Mouse (Mus musculus): ENCODE results near the gene 1700086D15Rik. TPM values are rescaled to one million over a fixed set of nuclear protein-coding genes. Genes with fewer than 3 reads are reported as not detected.
A peak's percentile ranks its signal among the peaks of the same experiment; 100 is the strongest.

The 1700086D15Rik gene
- polyA plus RNA-seq, 1 experiment from 2014 or later: 0.11 TPM

- Histone ChIP-seq H3K36me3 (no peaks in the 10 kb centered on the region), H3K27me3 (0 out of 2 replicates have a peak, but pooled peaks cover 3% of the 10 kb centered on the region), H3K9ac (peak within 1 kb of the TSS; percentile 80), H3K4me1 (replicated peaks) (peaks cover 18% of the 10 kb centered on the region), H3K27ac (peak within 1 kb of the TSS; percentile 26; the same call in 1 of the 2 replicates), H3K9me3 (replicated peaks) (no peaks in the 10 kb centered on the region), H3K4me3 (peak within 1 kb of the TSS; percentile 80), H3K4me2 (peak within 1 kb of the TSS; percentile 95)
- WGBS: under 1% methylated on average over 27 of the region's 27 CpGs
- ATAC-seq (replicated peaks; ENCODE audit: insufficient number of reproducible peaks, insufficient read depth, low FRiP score, low read depth): peak; percentile 86
These were observed 3.1 kb upstream of the 1700086D15Rik start, which contains the start of gene Arhgap44 for GRCm38 (mm10) chr11:65162767-65163120. Gene Arhgap44 (minus strand): TSS chr11:65162961.

- Histone ChIP-seq H3K27me3 (0 out of 2 replicates have a peak, but pooled peaks cover 3% of the 10 kb centered on the region), H3K36me3 (no peaks in the 10 kb centered on the region), H3K27ac (peak overlapping the region; percentile 26; the same call in 1 of the 2 replicates), H3K9ac (peak overlapping the region; percentile 80), H3K4me2 (peak overlapping the region; percentile 95), H3K4me1 (replicated peaks) (peaks cover 24% of the 10 kb centered on the region), H3K9me3 (replicated peaks) (no peaks in the 10 kb centered on the region), H3K4me3 (peak overlapping the region; percentile 80)
- 1% methylated on average over 49 of the region's 49 CpGs for WGBS
- ATAC-seq (replicated peaks; ENCODE audit: insufficient number of reproducible peaks, insufficient read depth, low FRiP score, low read depth): peak; percentile 56
These were observed 2.4 kb upstream of the 1700086D15Rik start for GRCm38 (mm10) chr11:65161881-65162766.

- Histone ChIP-seq H3K4me2 (peak overlapping the region; percentile 95), H3K27me3 (0 out of 2 replicates have a peak, but pooled peaks cover 3% of the 10 kb centered on the region), H3K9me3 (replicated peaks) (no peaks in the 10 kb centered on the region), H3K4me1 (replicated peaks) (peaks cover 26% of the 10 kb centered on the region), H3K4me3 (peak overlapping the region; percentile 80), H3K27ac (0 out of 2 replicates have a peak overlapping the region, but pooled peaks have one; percentile 26), H3K9ac (peak overlapping the region; percentile 80), H3K36me3 (no peaks in the 10 kb centered on the region)
- ATAC-seq (replicated peaks; ENCODE audit: insufficient number of reproducible peaks, insufficient read depth, low FRiP score, low read depth): no peak
- WGBS: 36% methylated on average over 7 of the region's 7 CpGs
These were observed 1.5 kb upstream of the 1700086D15Rik start for GRCm38 (mm10) chr11:65160991-65161880.

- H3K4me3 ChIP-seq: no peak overlapping the region
- H3K36me3 ChIP-seq: no peaks in the 10 kb centered on the region
- no peak overlapping the region for H3K27ac ChIP-seq
- H3K9ac ChIP-seq: no peak overlapping the region
- H3K9me3 ChIP-seq (replicated peaks): no peaks in the 10 kb centered on the region
- 93% methylated on average over 5 of the region's 5 CpGs for WGBS
- 0 out of 2 replicates have a peak, but pooled peaks cover 3% of the 10 kb centered on the region for H3K27me3 ChIP-seq
- peaks cover 31% of the 10 kb centered on the region for H3K4me1 ChIP-seq (replicated peaks)
- no peak overlapping the region for H3K4me2 ChIP-seq
- ATAC-seq (replicated peaks; ENCODE audit: insufficient number of reproducible peaks, insufficient read depth, low FRiP score, low read depth): no peak
These were observed 1.1 kb downstream of the 1700086D15Rik start for GRCm38 (mm10) chr11:65158658-65158990.

- no peaks in the 10 kb centered on the region for H3K36me3 ChIP-seq
- no peak overlapping the region for H3K27ac ChIP-seq
- 86% methylated on average over 20 of the region's 20 CpGs for WGBS
- no peaks in the 10 kb centered on the region for H3K9me3 ChIP-seq (replicated peaks)
- no peak overlapping the region for H3K4me2 ChIP-seq
- no peak overlapping the region for H3K4me3 ChIP-seq
- H3K27me3 ChIP-seq: no peaks in the 10 kb centered on the region
- no peak for ATAC-seq (replicated peaks; ENCODE audit: insufficient number of reproducible peaks, insufficient read depth, low FRiP score, low read depth)
- H3K4me1 ChIP-seq (replicated peaks): peaks cover 33% of the 10 kb centered on the region
- no peak overlapping the region for H3K9ac ChIP-seq
These were observed 1.6 kb downstream of the 1700086D15Rik start for GRCm38 (mm10) chr11:65157966-65158657.

GRCm38 (mm10) chr11:65153006-65153405, 6.7 kb downstream of the 1700086D15Rik start:
- no peaks in the 10 kb centered on the region for H3K9me3 ChIP-seq (replicated peaks)
- 80% methylated on average over 5 of the region's 5 CpGs for WGBS
- H3K9ac ChIP-seq: no peak overlapping the region
- no peaks in the 10 kb centered on the region for H3K36me3 ChIP-seq
- peaks cover 27% of the 10 kb centered on the region for H3K4me1 ChIP-seq (replicated peaks)
- H3K4me2 ChIP-seq: no peak overlapping the region
- no peak for ATAC-seq (replicated peaks; ENCODE audit: insufficient number of reproducible peaks, insufficient read depth, low FRiP score, low read depth)
- no peak overlapping the region for H3K4me3 ChIP-seq
- no peak overlapping the region for H3K27ac ChIP-seq
- no peaks in the 10 kb centered on the region for H3K27me3 ChIP-seq

- peaks cover 20% of the 10 kb centered on the region for H3K4me1 ChIP-seq (replicated peaks)
- ATAC-seq (replicated peaks; ENCODE audit: insufficient number of reproducible peaks, insufficient read depth, low FRiP score, low read depth): no peak
- WGBS: 63% methylated on average over 7 of the region's 7 CpGs
These were observed 11.2 kb downstream of the 1700086D15Rik start for GRCm38 (mm10) chr11:65148441-65148840.

GRCm38 (mm10) chr11:65142838-65143417, 16.8 kb downstream of the 1700086D15Rik start:
- peak overlapping the region; percentile 78 for H3K27ac ChIP-seq
- H3K4me3 ChIP-seq: no peak overlapping the region
- H3K9me3 ChIP-seq (replicated peaks): no peaks in the 10 kb centered on the region
- H3K4me2 ChIP-seq: peak overlapping the region; percentile 17
- peaks cover 31% of the 10 kb centered on the region for H3K4me1 ChIP-seq (replicated peaks)
- no peaks in the 10 kb centered on the region for H3K36me3 ChIP-seq
- 40% methylated on average over 4 of the region's 4 CpGs for WGBS
- H3K9ac ChIP-seq: no peak overlapping the region
- no peaks in the 10 kb centered on the region for H3K27me3 ChIP-seq
- ATAC-seq (replicated peaks; ENCODE audit: insufficient number of reproducible peaks, insufficient read depth, low FRiP score, low read depth): peak; percentile 56; the same call in 1 of the 2 replicates

More at GRCm38 (mm10) chr11:65148441-65148840, 11.2 kb downstream of the 1700086D15Rik start:
- no peak overlapping the region for H3K4me3 ChIP-seq
- H3K27ac ChIP-seq: no peak overlapping the region
- H3K27me3 ChIP-seq: no peaks in the 10 kb centered on the region
- H3K9me3 ChIP-seq (replicated peaks): no peaks in the 10 kb centered on the region
- no peak overlapping the region for H3K4me2 ChIP-seq
- H3K36me3 ChIP-seq: no peaks in the 10 kb centered on the region
- no peak overlapping the region for H3K9ac ChIP-seq

- Histone ChIP-seq H3K4me2 (no peak overlapping the region), H3K36me3 (no peaks in the 10 kb centered on the region), H3K9me3 (replicated peaks) (no peaks in the 10 kb centered on the region), H3K9ac (no peak overlapping the region), H3K27ac (no peak overlapping the region), H3K27me3 (no peaks in the 10 kb centered on the region), H3K4me1 (replicated peaks) (peaks cover 40% of the 10 kb centered on the region), H3K4me3 (no peak overlapping the region)
- WGBS: 90% methylated on average over 3 of the region's 3 CpGs
- no peak for ATAC-seq (replicated peaks; ENCODE audit: insufficient number of reproducible peaks, insufficient read depth, low FRiP score, low read depth)
These were observed 20.7 kb downstream of the 1700086D15Rik start for GRCm38 (mm10) chr11:65139030-65139429.

- no peak for ATAC-seq (replicated peaks; ENCODE audit: insufficient number of reproducible peaks, insufficient read depth, low FRiP score, low read depth)
- Histone ChIP-seq H3K27me3 (no peaks in the 10 kb centered on the region), H3K9ac (no peak overlapping the region), H3K4me2 (no peak overlapping the region), H3K4me3 (no peak overlapping the region), H3K9me3 (replicated peaks) (no peaks in the 10 kb centered on the region), H3K27ac (no peak overlapping the region), H3K36me3 (no peaks in the 10 kb centered on the region), H3K4me1 (replicated peaks) (peaks cover 27% of the 10 kb centered on the region)
- WGBS: 68% methylated on average over 2 of the region's 2 CpGs
These were observed 22.5 kb downstream of the 1700086D15Rik start for GRCm38 (mm10) chr11:65137145-65137652.

All from heart, embryonic 15.5 days (tissue).